Mouse (Mus musculus) midbrain, embryonic 15.5 days (tissue): ENCODE results near the gene Ube2e2. TPM values are rescaled to one million over a fixed set of nuclear protein-coding genes. Genes with fewer than 3 reads are reported as not detected.
A peak's percentile ranks its signal among the peaks of the same experiment; 100 is the strongest.

Experiments
- ATAC-seq: fragments of 200-750 bp; cut with Nextera tagmentation; replicated peaks from 2 replicates; pipeline ENCODE4 v1.8.0; 2017; ENCODE audit warnings: moderate TSS enrichment
- H3K27ac ChIP-seq: fragments of 300-500 bp; sonication (generic); 2 replicates; pipeline ENCODE4 v1.5.1; 2015; ENCODE audit warnings: mild to moderate bottlenecking, inconsistent platforms
- H3K27me3 ChIP-seq: fragments of 300-500 bp; sonication (generic); replicated peaks from 2 replicates; pipeline ENCODE4 v1.6.1; 2015; ENCODE audit warnings: inconsistent platforms
- H3K36me3 ChIP-seq: fragments of 300-500 bp; sonication (generic); replicated peaks from 2 replicates; pipeline ENCODE4 v1.6.1; 2015; ENCODE audit warnings: inconsistent platforms
- H3K4me1 ChIP-seq: fragments of 300-500 bp; sonication (generic); 2 replicates; pipeline ENCODE4 v1.6.1; 2015; ENCODE audit warnings: inconsistent platforms
- H3K4me2 ChIP-seq: fragments of 300-500 bp; sonication (generic); 2 replicates; pipeline ENCODE4 v1.6.1; 2015; ENCODE audit warnings: inconsistent platforms, mild to moderate bottlenecking, moderate library complexity
- H3K4me3 ChIP-seq: fragments of 300-500 bp; sonication (generic); 2 replicates; pipeline ENCODE4 v1.5.1; 2015; ENCODE audit warnings: mild to moderate bottlenecking, inconsistent platforms
- H3K9ac ChIP-seq: fragments of 300-500 bp; sonication (generic); 2 replicates; pipeline ENCODE4 v1.6.1; 2015; ENCODE audit warnings: mild to moderate bottlenecking, inconsistent platforms
- H3K9me3 ChIP-seq: fragments of 300-500 bp; sonication (generic); 2 replicates; pipeline ENCODE4 v1.6.1; 2016; ENCODE audit warnings: inconsistent platforms
- WGBS: fragments of 180-500 bp; shearing (Covaris S2); methylation state at CpG from one replicate; pipeline ENCODE4 v1.1.7; 2015; ENCODE audit warnings: mixed read lengths; 5-methylcytosine and 5-hydroxymethylcytosine counted together
- polyA plus RNA-seq: library from polyadenylated mRNA; unstranded; fragments of >200 nt; fragmentation: Nextera tagmentation; extraction: Ambion mirVana; gene quantifications from 2 replicates; pipeline ENCODE4 v1.2.1, GENCODE M21; 2015

Gene Ube2e2
- polyA plus RNA-seq: 153 and 154 TPM in 2 replicates

DNA sequence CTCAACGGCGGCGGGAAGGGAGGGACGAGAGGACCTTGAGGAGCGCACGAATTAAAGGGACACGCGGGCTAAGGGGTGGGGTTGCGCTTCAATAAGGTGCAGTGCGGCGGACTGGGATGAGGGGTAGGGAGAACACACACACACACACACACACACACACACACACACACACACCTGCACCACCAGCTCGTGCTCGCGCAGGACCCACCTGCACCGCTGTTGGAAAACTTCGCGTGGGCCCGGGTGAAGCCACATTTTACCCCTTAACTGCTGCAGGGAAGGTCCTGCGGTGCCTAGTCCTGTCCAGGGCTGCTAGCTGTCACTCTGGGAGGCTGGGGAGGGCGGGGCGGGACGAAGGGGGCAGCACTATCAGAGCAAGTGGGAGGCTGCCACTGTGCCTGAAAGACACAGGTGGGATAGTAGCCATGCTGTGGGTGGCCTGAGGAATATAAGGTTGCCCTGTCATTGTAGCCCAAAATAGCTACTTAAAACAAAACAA, at the start of gene Ube2e2:
TSS of gene Ube2e2 (minus strand) at position 321 of the 499 bp plus-strand sequence.
- Histone ChIP-seq H3K27ac (peak within 1 kb of the TSS; percentile 79), H3K36me3 (no peaks in the 10 kb centered on the region), H3K9me3 (no peaks in the 10 kb centered on the region), H3K4me2 (peak within 1 kb of the TSS; percentile 75), H3K4me3 (peak within 1 kb of the TSS; percentile 69), H3K4me1 (peaks cover 6% of the 10 kb centered on the region), H3K9ac (peak within 1 kb of the TSS; percentile 63), H3K27me3 (no peaks in the 10 kb centered on the region)
- peak; percentile 80; the same call in 1 of the 2 replicates for ATAC-seq
- 2% methylated on average over 22 of the region's 22 CpGs for WGBS

DNA sequence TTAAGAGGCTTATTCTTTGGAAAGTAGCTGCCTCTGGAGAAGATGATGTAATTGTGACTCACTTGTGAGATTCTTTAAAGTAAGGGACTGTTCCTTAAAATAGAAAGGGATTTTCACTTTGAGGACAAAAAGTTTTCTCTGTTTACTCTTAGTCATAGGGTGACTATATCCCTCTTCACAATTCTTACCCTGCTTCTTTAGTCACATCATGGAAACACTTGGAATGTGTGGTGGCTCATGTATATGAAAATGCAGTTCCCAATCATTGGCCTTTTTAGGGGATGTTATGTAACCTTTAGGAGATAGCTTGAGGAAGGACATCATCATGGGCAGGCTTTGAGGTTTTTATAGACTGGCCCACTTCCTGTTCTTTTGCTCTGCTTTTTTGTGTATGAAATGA, 46.0 kb upstream of the Ube2e2 start:
- ATAC-seq: no peak
- no peak overlapping the region for H3K4me2 ChIP-seq
- no peaks in the 10 kb centered on the region for H3K36me3 ChIP-seq
- no peaks in the 10 kb centered on the region for H3K9me3 ChIP-seq
- H3K9ac ChIP-seq: no peak overlapping the region
- H3K27me3 ChIP-seq: no peaks in the 10 kb centered on the region
- H3K27ac ChIP-seq: no peak overlapping the region
- no peaks in the 10 kb centered on the region for H3K4me1 ChIP-seq
- H3K4me3 ChIP-seq: no peak overlapping the region

DNA sequence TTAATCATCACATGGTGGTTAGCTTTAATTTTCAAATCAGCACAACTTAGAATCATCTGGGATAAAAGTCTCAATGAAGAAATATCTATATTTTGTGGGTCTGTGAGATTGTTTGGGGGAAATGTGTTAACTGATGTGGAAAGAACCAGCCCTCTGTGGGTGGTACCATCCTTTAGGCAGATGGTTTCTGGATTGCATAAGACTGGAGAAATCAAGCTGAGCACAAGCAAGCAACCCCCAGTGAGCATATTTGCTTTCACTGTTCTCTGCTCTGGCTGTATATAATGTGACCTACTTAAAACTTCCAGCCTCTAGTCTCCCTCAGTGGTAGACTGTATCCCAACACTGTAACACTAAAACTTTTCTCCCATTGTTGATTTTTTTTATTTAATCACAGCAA, 9.5 kb upstream of the Ube2e2 start:
- Histone ChIP-seq H3K4me1 (no peaks in the 10 kb centered on the region), H3K4me3 (no peak overlapping the region), H3K9me3 (no peaks in the 10 kb centered on the region), H3K27ac (no peak overlapping the region), H3K36me3 (no peaks in the 10 kb centered on the region), H3K27me3 (no peaks in the 10 kb centered on the region), H3K4me2 (no peak overlapping the region), H3K9ac (no peak overlapping the region)
- no peak for ATAC-seq

DNA sequence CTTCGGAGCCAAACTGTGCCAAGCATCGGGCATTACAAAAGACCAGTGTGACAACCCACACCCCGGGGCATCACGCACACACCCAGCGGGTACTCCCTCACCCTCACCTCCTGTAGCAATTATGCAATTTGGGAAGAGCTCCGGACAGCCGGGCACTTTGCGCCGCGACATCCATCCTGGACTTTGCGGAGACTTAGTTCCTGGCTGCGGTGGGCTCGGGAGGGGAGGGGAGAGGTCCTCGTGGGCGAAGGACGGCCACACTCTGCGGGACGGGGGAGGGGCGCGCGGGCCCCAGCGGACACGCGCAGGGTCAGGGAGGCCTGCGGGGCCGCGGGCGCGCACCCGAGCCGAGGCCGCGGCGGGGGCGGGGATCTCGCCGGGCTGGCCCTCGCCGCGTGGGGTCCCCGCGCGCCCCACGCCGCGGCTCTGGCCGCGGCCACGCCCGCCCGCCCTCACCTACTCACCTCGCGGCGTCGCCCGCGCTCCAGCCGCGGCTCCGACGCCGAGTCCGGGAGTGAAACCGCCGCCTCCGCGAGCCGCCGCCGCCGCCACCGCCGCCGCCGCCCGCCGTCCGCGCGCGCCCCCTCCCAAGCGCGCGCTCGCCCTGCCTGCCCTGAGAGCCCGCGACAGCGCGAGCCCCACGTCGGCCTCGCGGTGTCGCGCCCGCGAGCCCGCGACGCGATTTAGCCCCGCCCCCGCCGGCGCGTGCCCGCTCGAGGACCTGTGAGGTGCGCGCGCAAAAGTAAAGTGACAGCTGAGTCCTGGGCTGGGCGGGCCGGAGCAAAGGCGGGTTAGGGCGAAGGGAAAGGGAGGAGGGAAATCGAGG, 733 bp downstream of the Ube2e2 start:
- H3K4me1 ChIP-seq: peaks cover 6% of the 10 kb centered on the region
- no peaks in the 10 kb centered on the region for H3K9me3 ChIP-seq
- ATAC-seq: peak; percentile 95
- H3K27ac ChIP-seq: peak overlapping the region; percentile 79
- under 1% methylated on average over 76 of the region's 116 CpGs for WGBS
- H3K9ac ChIP-seq: peak overlapping the region; percentile 63
- no peaks in the 10 kb centered on the region for H3K27me3 ChIP-seq
- no peaks in the 10 kb centered on the region for H3K36me3 ChIP-seq
- peak overlapping the region; percentile 69 for H3K4me3 ChIP-seq
- H3K4me2 ChIP-seq: peak overlapping the region; percentile 75

DNA sequence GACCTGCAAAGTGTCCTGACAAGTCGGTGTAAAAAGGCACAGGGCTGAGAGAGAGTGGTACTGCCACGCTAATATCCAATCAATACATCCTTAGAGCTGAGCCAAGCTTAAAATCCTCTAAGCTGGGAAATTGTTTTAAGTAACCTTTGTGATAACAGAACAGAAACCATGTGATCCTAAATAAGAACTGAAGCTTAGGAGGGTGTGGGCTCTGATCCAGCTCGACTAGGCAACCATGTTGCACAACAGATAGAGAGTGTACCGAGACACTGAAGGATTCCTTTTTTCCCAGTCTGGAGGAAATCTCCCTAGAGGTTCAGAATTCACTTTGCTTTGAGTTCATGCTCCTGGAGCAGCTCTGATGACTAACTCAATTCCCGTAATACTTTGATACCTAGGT, 4.5 kb downstream of the Ube2e2 start:
- ATAC-seq: no peak
- H3K4me2 ChIP-seq: no peak overlapping the region
- 82% methylated on average over 5 of the region's 5 CpGs for WGBS
- H3K4me3 ChIP-seq: no peak overlapping the region
- H3K27me3 ChIP-seq: no peaks in the 10 kb centered on the region
- no peak overlapping the region for H3K27ac ChIP-seq
- no peak overlapping the region for H3K9ac ChIP-seq
- H3K9me3 ChIP-seq: no peaks in the 10 kb centered on the region
- peaks cover 6% of the 10 kb centered on the region for H3K4me1 ChIP-seq
- H3K36me3 ChIP-seq: no peaks in the 10 kb centered on the region

DNA sequence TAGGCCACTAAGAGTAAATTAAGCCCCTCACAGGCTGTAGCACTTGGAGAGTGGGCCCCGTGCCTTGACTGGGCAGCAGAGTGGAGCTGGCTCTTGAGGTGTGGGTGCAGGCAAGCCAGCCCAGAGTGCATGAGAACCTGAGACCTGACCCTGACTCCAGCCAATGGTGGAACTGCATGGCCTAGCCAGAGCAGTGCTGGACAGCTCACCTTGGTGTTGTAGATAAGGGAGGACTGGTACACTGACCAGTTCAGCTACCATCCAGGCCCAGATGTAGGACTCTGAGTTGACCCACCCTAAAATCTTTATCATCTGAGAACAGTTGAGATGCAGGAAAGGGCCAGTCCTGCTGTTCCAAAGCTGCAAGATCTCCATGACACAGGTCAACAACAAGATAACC, 11.6 kb downstream of the Ube2e2 start:
- Histone ChIP-seq H3K27me3 (no peaks in the 10 kb centered on the region), H3K36me3 (0 out of 2 replicates have a peak, but pooled peaks cover 3% of the 10 kb centered on the region), H3K27ac (no peak overlapping the region), H3K4me3 (no peak overlapping the region), H3K9ac (no peak overlapping the region), H3K4me2 (no peak overlapping the region), H3K9me3 (no peaks in the 10 kb centered on the region), H3K4me1 (no peaks in the 10 kb centered on the region)
- no peak for ATAC-seq
- 92% methylated on average over 1 of the region's 1 CpGs for WGBS

DNA sequence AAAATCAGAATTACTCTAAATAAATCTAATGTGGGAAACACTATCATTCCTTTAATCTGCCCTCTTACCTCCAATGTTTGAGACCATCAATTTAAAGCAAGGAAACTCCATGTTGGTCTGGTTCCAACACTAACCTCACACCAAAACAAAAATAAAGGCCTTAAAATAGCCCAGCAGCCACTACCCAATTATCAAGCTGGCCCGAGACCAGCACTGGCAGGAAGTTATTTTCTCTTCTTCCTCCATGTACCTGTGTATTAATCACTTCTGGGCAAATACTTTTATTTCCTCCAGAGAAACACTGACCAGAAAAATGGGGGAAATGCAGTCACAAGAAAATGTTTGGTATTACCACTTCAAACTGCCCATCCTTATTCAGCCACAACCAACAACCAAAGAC, 23.4 kb downstream of the Ube2e2 start:
- H3K9me3 ChIP-seq: no peaks in the 10 kb centered on the region
- H3K4me3 ChIP-seq: no peak overlapping the region
- WGBS: 95% methylated on average over 1 of the region's 1 CpGs
- H3K27me3 ChIP-seq: no peaks in the 10 kb centered on the region
- H3K36me3 ChIP-seq: no peaks in the 10 kb centered on the region
- no peak overlapping the region for H3K27ac ChIP-seq
- no peak for ATAC-seq
- H3K4me1 ChIP-seq: no peaks in the 10 kb centered on the region
- H3K4me2 ChIP-seq: no peak overlapping the region
- H3K9ac ChIP-seq: no peak overlapping the region

DNA sequence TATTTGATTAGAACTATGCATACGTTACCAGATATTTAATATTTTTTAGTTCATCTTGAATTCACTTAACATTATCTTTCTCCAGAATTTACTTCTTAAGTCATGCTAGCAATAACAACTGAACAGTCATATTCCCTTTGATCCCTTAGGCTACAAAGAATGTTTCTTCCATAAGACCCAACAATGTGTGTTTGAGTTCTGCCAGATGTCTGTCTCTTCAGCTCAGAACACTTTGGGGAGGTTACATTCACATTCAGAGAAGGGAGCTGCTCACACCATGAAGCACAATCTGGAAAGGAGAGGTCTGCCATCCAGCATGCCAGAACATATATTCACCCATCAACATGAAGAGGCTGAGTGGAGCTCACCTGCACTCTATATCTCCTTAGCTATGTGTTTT, 65.4 kb downstream of the Ube2e2 start:
- Histone ChIP-seq H3K9ac (no peak overlapping the region), H3K4me3 (no peak overlapping the region), H3K9me3 (no peaks in the 10 kb centered on the region), H3K27ac (no peak overlapping the region), H3K4me1 (no peaks in the 10 kb centered on the region), H3K36me3 (no peaks in the 10 kb centered on the region), H3K27me3 (no peaks in the 10 kb centered on the region), H3K4me2 (no peak overlapping the region)
- no peak for ATAC-seq
- 94% methylated on average over 1 of the region's 1 CpGs for WGBS

DNA sequence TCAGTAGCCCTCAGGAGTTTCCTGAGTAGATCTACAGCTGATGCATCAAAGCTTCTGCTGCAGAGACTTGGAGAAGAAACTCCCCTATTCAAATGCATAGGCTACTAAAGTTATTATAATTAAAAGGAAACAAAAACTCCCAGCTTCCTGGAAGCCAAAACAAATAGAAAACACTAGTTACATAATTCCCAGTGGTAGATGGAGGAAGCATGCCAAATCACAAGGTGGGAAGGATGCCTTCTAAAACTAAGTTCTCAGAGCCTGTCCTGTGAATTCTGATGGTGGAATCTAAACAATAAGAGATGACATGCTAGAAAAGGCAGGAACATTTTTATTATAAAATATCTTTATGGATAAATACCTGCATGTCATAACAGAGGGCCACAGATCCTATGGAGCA, 67.3 kb downstream of the Ube2e2 start:
- H3K4me1 ChIP-seq: no peaks in the 10 kb centered on the region
- no peaks in the 10 kb centered on the region for H3K9me3 ChIP-seq
- H3K27me3 ChIP-seq: no peaks in the 10 kb centered on the region
- no peaks in the 10 kb centered on the region for H3K36me3 ChIP-seq
- no peak for ATAC-seq
- H3K4me2 ChIP-seq: no peak overlapping the region
- H3K4me3 ChIP-seq: no peak overlapping the region
- no peak overlapping the region for H3K27ac ChIP-seq
- no peak overlapping the region for H3K9ac ChIP-seq

DNA sequence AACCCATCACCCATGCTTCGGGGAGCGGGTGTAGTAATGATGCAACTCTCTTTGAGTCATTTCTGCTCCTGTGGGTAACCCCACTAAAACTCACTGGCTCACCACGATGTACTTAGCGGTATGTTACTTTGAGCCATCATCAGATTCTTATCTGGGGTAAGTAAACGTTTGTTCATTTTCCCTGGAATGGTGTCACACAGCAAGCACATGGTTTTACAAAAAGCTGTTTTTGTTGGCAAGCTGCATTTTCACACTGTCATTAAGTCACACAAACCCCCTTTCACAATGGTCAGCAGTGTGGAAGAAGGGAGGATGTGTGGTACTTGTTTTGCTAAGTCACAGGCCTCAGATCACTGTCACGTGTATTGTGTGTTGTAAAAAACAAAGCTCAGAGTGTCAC, 73.4 kb downstream of the Ube2e2 start:
- H3K4me3 ChIP-seq: no peak overlapping the region
- WGBS: 78% methylated on average over 6 of the region's 6 CpGs
- no peaks in the 10 kb centered on the region for H3K36me3 ChIP-seq
- ATAC-seq: no peak
- no peak overlapping the region for H3K9ac ChIP-seq
- no peaks in the 10 kb centered on the region for H3K27me3 ChIP-seq
- H3K4me1 ChIP-seq: no peaks in the 10 kb centered on the region
- no peaks in the 10 kb centered on the region for H3K9me3 ChIP-seq
- no peak overlapping the region for H3K27ac ChIP-seq
- H3K4me2 ChIP-seq: no peak overlapping the region

DNA sequence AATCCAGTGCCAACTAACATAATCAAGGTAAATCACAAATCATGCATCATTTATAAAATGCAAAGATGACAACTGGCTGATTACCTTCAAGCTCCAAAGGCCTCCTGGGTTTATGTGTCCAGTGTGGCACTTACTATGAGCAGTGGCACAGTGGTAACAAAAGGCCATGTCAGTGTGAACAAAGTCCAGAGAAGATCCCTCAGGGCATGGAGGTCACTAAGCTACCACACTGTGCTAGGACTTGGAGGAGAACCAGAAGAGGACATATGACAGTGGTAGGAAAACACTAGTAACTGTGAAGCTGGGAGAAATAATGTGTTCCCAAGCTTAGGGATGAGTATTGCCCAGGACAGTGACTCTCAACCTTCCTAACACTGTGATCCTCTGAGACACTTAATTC, 97.2 kb downstream of the Ube2e2 start:
- no peak overlapping the region for H3K4me2 ChIP-seq
- H3K27ac ChIP-seq: no peak overlapping the region
- no peak overlapping the region for H3K9ac ChIP-seq
- no peaks in the 10 kb centered on the region for H3K27me3 ChIP-seq
- H3K4me3 ChIP-seq: no peak overlapping the region
- 0 out of 2 replicates have a peak, but pooled peaks cover 3% of the 10 kb centered on the region for H3K9me3 ChIP-seq
- no peaks in the 10 kb centered on the region for H3K36me3 ChIP-seq
- H3K4me1 ChIP-seq: no peaks in the 10 kb centered on the region
- ATAC-seq: no peak

DNA sequence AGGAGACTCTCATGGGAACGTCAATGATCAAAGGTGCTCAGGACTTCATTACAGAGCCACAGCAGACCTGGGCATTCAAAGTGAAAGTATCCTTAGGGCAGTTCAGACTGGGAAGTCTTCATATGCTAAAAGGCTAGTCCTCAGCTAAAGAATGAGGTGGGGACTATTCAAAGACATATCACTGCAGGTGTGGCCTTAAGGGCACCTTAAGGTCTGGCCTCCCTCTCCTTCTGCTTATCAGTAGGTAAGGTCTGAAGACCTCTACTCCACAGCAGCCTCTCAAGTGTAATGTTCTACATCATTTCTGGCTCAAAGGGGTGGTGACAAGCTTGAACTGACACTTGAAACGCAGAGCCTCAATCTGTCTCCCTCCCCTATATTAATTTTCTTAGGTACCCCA, 98.3 kb downstream of the Ube2e2 start:
- no peak overlapping the region for H3K4me2 ChIP-seq
- 74% methylated on average over 2 of the region's 2 CpGs for WGBS
- H3K27me3 ChIP-seq: no peaks in the 10 kb centered on the region
- 0 out of 2 replicates have a peak, but pooled peaks cover 3% of the 10 kb centered on the region for H3K9me3 ChIP-seq
- H3K27ac ChIP-seq: no peak overlapping the region
- no peaks in the 10 kb centered on the region for H3K36me3 ChIP-seq
- no peak overlapping the region for H3K4me3 ChIP-seq
- H3K9ac ChIP-seq: no peak overlapping the region
- H3K4me1 ChIP-seq: no peaks in the 10 kb centered on the region
- no peak for ATAC-seq

DNA sequence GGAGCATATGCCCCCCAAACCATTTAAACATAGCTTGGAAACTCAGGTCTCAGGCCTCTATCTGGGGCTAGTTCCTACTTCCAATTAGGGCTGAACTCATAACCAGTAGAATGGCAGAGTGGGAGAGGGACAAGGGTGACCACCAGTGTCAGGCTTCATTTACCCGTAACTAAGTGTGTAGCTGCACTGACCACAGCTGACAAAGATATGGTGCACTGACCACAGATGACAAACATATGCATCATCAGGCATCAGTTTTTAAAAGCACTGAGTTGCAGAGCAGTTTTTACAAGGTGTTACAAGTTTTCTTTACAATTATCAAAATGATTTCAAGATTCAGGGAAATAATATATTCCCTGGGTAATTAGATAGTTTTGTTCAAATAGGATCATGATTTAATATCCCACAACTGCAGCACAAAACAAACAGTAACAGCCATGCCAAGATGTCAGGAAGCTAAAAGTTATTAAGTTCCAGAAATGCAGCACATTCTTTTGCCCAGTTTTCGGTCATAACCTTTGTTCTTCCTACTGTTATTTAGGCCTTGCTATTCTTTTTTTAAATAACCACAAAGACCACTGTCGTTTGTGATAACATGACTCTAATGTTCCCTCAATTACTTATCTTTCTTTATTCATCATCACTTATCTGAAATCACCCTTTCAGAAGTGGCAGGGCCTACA, 114.9 kb downstream of the Ube2e2 start:
- 86% methylated on average over 3 of the region's 3 CpGs for WGBS
- no peaks in the 10 kb centered on the region for H3K27me3 ChIP-seq
- H3K36me3 ChIP-seq: no peaks in the 10 kb centered on the region
- no peak overlapping the region for H3K4me3 ChIP-seq
- H3K9me3 ChIP-seq: no peaks in the 10 kb centered on the region
- H3K4me2 ChIP-seq: no peak overlapping the region
- H3K9ac ChIP-seq: no peak overlapping the region
- H3K27ac ChIP-seq: no peak overlapping the region
- no peak for ATAC-seq
- no peaks in the 10 kb centered on the region for H3K4me1 ChIP-seq
